Mouse (Mus musculus): Measurements from ENCODE around the gene Fam98b. TPM values are rescaled to one million over a fixed set of nuclear protein-coding genes. Genes with fewer than 3 reads are reported as not detected.

The Fam98b gene
- polyA plus RNA-seq, 1 experiment from 2014 or later: 14.8 TPM

DNA sequence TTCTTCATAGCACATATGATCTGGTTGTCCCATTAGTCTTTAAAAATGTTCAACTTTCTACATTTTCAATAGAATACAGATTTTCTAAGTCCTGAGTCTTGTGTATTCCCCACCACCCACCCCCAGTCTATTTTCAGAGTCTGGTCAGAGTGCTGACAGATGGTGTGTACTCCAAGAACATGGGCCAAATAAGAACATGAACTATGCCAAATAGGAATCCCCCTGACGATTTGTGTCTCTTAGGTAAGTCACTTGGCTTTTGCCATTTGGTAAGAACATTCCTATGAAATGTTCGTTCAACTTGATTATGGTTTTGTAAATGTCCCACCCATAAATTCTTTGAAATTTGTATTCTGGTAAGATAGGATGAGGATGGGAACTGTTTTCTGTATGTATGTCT lies 59.5 kb downstream of the Fam98b start:
- no peaks in the 10 kb centered on the region for H3K9me3 ChIP-seq
- no peak for ATAC-seq (ENCODE audit: low FRiP score, low read depth)
- H3K9ac ChIP-seq: no peak overlapping the region
- no peaks in the 10 kb centered on the region for H3K36me3 ChIP-seq
- WGBS: 87% methylated on average over 2 of the region's 2 CpGs
- no peak overlapping the region for H3K27ac ChIP-seq
- H3K4me2 ChIP-seq (replicated peaks): no peak overlapping the region
- no peaks in the 10 kb centered on the region for H3K4me1 ChIP-seq
- no peaks in the 10 kb centered on the region for H3K27me3 ChIP-seq (replicated peaks)
- H3K4me3 ChIP-seq: no peak overlapping the region

GRCm38 (mm10) chr2:117311349-117311748 lies 61.8 kb downstream of the Fam98b start:
- no peak for ATAC-seq (ENCODE audit: low FRiP score, low read depth)
- no peak overlapping the region for H3K27ac ChIP-seq
- no peaks in the 10 kb centered on the region for H3K4me1 ChIP-seq
- no peak overlapping the region for H3K9ac ChIP-seq
- H3K4me2 ChIP-seq (replicated peaks): no peak overlapping the region
- no peak overlapping the region for H3K4me3 ChIP-seq
- no peaks in the 10 kb centered on the region for H3K9me3 ChIP-seq
- no peaks in the 10 kb centered on the region for H3K27me3 ChIP-seq (replicated peaks)
- H3K36me3 ChIP-seq: no peaks in the 10 kb centered on the region
- WGBS: 74% methylated on average over 1 of the region's 1 CpGs

DNA sequence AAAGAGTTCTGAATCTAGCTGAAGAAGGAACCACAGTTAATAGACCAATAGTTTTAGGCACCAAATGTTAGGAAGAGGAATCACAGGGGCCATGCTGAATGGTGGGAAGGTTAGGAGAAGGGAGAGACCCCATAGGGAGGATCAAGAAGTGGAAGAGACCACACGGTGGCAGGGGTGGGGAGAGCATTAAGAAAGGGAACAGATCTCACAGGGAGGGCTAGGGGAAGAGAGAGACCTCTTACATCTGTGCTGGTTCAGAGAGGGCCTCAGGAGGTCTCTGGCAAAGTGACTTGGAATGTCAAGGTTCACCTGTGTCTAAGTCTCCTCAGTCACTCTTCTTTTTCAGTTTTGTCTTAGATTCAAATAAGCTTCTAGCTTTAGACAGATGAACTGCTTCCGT lies 62.5 kb downstream of the Fam98b start:
- H3K27me3 ChIP-seq (replicated peaks): no peaks in the 10 kb centered on the region
- no peaks in the 10 kb centered on the region for H3K9me3 ChIP-seq
- no peaks in the 10 kb centered on the region for H3K4me1 ChIP-seq
- no peak overlapping the region; the same call in 1 of the 2 replicates for H3K4me2 ChIP-seq (replicated peaks)
- H3K4me3 ChIP-seq: no peak overlapping the region
- no peak overlapping the region for H3K9ac ChIP-seq
- ATAC-seq (ENCODE audit: low FRiP score, low read depth): no peak
- 63% methylated on average over 2 of the region's 2 CpGs for WGBS
- no peak overlapping the region for H3K27ac ChIP-seq
- no peaks in the 10 kb centered on the region for H3K36me3 ChIP-seq

- no peak overlapping the region for H3K9ac ChIP-seq
- H3K27ac ChIP-seq: no peak overlapping the region
- no peak overlapping the region for H3K4me3 ChIP-seq
- no peak overlapping the region; the same call in 1 of the 2 replicates for H3K4me2 ChIP-seq (replicated peaks)
- 64% methylated on average over 7 of the region's 7 CpGs for WGBS
- H3K36me3 ChIP-seq: no peaks in the 10 kb centered on the region
- H3K9me3 ChIP-seq: no peaks in the 10 kb centered on the region
- no peak for ATAC-seq (ENCODE audit: low FRiP score, low read depth)
- H3K4me1 ChIP-seq: no peaks in the 10 kb centered on the region
- H3K27me3 ChIP-seq (replicated peaks): no peaks in the 10 kb centered on the region
Observed at GRCm38 (mm10) chr2:117312441-117312895, 62.9 kb downstream of the Fam98b start.

DNA sequence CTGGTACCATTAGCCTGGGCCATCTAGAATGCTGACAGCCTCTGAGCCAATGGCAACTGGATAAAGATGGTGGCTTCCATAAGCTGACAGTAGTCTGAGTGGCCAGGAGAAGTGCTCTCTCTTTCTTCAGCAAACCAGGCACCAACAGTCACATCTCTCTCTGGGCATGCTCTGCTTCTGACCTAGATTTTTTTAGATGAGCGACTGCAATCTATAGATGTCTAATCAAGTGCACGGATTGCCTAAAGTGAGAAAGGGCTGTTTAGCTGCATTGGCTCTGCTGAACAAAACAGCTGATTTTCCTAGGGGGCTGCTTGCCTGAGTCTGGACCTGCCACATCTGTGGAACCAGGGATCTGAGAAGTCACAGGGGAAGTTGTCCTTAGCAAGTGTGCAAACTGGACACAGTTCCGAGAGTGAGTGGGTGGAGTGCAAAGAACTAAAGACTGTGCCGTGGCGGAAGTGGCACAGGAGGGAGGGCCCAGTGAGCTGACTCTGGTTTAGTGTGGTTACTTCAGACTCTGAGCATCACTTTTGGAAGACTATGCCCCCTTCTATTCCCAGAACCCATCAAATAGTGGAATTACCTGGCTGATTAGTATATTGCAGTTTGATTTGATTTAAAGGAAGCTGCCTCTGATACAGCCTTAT lies 64.2 kb downstream of the Fam98b start:
- H3K9ac ChIP-seq: no peak overlapping the region
- WGBS: 78% methylated on average over 5 of the region's 5 CpGs
- no peaks in the 10 kb centered on the region for H3K9me3 ChIP-seq
- H3K36me3 ChIP-seq: no peaks in the 10 kb centered on the region
- H3K4me2 ChIP-seq (replicated peaks): no peak overlapping the region
- H3K27ac ChIP-seq: no peak overlapping the region
- ATAC-seq (ENCODE audit: low FRiP score, low read depth): no peak
- no peaks in the 10 kb centered on the region for H3K4me1 ChIP-seq
- H3K4me3 ChIP-seq: no peak overlapping the region
- H3K27me3 ChIP-seq (replicated peaks): no peaks in the 10 kb centered on the region

DNA sequence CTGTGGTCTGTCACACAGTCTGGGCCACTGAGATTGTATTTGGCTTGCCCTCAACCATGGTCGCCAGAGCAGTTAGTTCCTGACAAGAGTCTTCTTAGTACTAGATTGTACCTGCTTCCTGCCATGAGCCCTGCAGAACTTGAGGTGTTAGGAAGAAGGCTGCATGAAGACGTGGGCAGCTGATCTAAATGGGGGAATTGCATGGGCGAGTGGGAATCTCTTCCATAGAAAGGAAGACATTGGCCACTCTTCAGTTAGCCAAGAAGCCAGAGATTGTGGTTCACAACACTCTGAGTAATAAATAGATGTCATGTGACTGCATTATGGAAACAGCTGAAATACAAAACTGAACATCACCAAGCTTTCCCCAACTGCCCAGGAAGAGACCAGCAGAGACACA lies 69.5 kb downstream of the Fam98b start:
- H3K4me3 ChIP-seq: no peak overlapping the region
- H3K27ac ChIP-seq: no peak overlapping the region
- no peak for ATAC-seq (ENCODE audit: low FRiP score, low read depth)
- no peaks in the 10 kb centered on the region for H3K36me3 ChIP-seq
- 85% methylated on average over 3 of the region's 3 CpGs for WGBS
- no peak overlapping the region for H3K4me2 ChIP-seq (replicated peaks)
- no peak overlapping the region for H3K9ac ChIP-seq
- no peaks in the 10 kb centered on the region for H3K27me3 ChIP-seq (replicated peaks)
- no peaks in the 10 kb centered on the region for H3K9me3 ChIP-seq
- H3K4me1 ChIP-seq: no peaks in the 10 kb centered on the region

Other genes starting within 250 kb of the Fam98b start
- 20.6 and 21.7 TPM in 2 replicates for gene Spred1, start 128.4 kb upstream of the Fam98b start, polyA plus RNA-seq (2016; fragmentation: Nextera tagmentation; extraction: Ambion mirVana)
- 0.29 TPM in 2 replicates for gene Rasgrp1, start 93.3 kb downstream of the Fam98b start, polyA plus RNA-seq (2016; fragmentation: Nextera tagmentation; extraction: Ambion mirVana)

Data from neural tube, embryonic 12.5 days (tissue).